Mouse (Mus musculus): Measurements from ENCODE around the gene Adra2b.
A peak's percentile ranks its signal among the peaks of the same experiment; 100 is the strongest.

The Adra2b gene

GRCm38 (mm10) chr2:127338833-127339232 lies 24.2 kb upstream of the Adra2b start:
- DNase-seq (ENCODE audit: low spot score in 2 of 2): peak in 1 of 2 experiments; percentile 45

GRCm38 (mm10) chr2:127339262-127339661 lies 23.7 kb upstream of the Adra2b start:
- DNase-seq (ENCODE audit: low spot score in 2 of 2): no peak

DNA sequence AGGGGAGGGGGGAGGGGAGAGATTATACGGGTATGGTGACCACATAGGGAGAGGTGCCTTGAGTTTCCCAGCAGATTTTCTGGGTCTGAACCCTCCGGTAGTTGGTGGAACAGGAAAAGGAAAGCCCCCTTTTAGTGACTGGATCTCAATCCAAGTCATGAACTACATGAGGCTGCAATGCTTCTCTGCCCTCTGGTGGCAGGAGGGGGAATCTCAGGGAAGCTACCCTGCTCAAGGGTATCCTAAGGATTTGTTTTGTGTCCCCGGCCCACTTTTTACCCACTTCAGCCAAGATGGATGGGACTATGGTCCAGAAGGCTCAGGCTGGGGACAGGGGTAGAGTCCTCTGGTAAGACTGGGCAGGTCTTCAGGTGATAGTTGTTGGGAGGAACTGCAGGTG lies 21.8 kb upstream of the Adra2b start:
- peak; percentile 71 to 86 for DNase-seq (ENCODE audit: low spot score in 2 of 2)

DNA sequence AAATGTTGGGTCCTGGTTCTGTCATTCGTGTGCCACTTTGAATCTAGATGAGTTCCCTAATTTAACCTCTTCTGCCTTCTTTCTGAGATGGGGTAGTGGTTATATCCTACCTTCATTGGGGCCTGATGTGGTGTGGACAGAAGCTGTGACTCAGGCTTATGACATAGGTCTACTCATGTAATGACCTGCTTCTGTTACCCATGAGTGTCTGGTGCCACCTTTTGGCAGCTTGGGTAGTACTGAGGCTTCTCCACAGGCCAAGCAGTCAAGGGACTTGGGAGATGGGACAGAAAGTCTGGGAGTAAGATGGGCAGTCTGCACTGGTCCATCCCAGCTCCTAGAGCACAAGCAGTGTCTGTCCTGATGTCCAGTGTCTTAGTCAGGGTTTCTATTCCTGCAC lies 16.7 kb upstream of the Adra2b start:
- DNase-seq (ENCODE audit: low spot score in 2 of 2): no peak

- no peak for DNase-seq (ENCODE audit: low spot score in 2 of 2)
These were observed 15.6 kb upstream of the Adra2b start for GRCm38 (mm10) chr2:127347147-127347985.

DNA sequence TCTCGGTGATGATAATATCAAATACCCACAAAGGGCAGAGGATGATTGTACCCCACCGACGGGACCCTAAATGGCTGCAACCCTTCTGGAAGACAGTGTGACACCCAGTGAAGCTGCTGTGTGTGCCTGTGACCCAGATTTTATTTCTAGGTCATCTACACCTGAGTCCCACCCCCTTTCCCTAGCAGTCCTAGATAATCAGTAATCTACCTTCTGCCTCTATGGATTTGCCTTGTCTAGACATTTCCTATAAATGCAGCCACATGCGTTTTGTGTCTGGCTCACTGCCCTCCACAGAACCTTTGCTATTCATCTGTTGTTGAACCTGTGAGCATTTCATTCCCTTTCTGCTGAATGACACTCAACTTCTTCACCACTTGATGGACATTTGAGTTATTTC lies 9.1 kb upstream of the Adra2b start:
- no peak for DNase-seq (ENCODE audit: low spot score in 2 of 2)

DNA sequence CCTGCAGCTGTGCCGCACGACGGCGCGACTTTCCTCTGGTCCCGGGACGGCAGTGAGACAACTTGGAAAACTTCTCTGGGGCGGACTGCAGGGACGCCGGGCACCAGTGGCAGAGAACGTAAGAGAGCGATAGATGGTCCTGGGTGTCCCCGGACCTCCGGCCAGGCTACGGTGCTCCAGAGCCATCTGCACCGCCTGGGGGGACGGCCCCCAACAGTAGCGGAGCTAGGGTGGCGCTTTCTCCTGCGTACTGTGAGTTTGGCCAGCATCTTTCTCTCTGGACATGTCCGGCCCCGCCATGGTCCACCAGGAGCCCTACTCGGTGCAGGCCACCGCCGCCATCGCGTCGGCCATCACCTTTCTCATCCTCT lies 259 bp downstream of the Adra2b start:
- DNase-seq (ENCODE audit: low spot score in 2 of 2): no peak

GRCm38 (mm10) chr2:127363696-127364095 lies 688 bp downstream of the Adra2b start:
- no peak for DNase-seq (ENCODE audit: low spot score in 2 of 2)

DNA sequence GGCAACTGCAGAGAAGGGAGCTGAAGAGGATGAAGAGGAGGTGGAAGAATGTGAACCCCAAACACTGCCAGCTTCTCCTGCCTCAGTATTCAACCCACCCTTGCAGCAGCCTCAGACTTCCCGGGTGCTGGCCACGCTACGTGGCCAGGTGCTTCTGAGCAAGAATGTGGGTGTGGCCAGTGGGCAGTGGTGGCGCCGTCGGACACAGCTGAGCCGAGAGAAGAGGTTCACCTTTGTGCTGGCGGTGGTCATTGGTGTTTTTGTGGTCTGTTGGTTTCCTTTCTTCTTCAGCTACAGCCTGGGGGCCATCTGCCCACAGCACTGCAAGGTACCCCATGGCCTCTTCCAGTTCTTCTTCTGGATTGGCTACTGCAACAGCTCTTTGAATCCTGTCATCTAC lies 1.4 kb downstream of the Adra2b start:
- DNase-seq (ENCODE audit: low spot score in 2 of 2): no peak

GRCm38 (mm10) chr2:127367126-127367820 lies 4.3 kb downstream of the Adra2b start:
- DNase-seq (ENCODE audit: low spot score in 2 of 2): no peak

- no peak for DNase-seq (ENCODE audit: low spot score in 2 of 2)
These were observed 6.8 kb downstream of the Adra2b start for GRCm38 (mm10) chr2:127369703-127370376.

DNA sequence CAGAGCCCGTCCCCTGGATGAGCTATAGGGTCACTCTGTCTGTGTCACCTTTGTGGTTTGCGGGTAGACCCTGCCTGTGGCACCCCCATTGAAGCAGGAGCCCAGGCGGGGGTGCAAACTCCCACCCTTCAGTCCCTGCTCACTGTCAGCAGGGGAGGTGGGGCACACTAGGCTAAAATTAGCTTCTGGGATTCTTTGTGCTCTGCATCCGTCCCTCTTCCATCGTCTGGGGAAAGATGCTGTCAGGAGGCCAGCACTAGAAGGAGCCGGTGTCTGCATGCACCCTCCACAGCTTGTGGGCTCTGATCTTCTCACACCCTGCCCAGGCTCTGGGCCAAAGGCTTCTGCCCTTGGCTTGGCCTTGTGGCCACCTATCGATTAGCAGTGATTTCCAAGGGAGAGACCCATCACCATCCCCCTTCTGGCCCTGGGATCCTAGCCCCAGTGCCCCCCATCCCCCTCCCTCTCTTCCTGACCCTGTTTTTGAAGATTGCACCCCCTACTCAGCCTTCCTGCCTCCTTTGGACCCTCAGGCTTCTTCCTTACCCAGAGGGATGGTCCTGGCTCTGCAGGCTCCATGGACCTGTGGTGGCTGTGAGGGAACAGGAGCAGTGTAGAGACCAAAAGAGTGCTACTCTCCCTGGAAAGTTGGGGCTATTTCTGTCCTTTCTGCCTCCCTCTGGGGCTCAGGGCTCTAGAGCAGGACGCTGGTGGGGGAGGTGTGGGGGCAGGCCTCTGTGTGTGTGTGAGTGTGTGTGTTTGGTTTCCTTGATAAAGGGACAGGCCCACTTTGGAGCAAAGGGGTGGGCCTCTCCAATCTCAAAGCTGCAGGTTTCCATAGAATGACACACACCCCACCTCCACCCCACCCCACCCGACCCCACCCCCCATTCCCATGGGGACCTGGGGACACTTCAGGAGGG lies 7.8 kb downstream of the Adra2b start:
- no peak for DNase-seq (ENCODE audit: low spot score in 2 of 2)

- DNase-seq (ENCODE audit: low spot score in 2 of 2): no peak
These were observed 8.5 kb downstream of the Adra2b start for GRCm38 (mm10) chr2:127371484-127371861.

DNA sequence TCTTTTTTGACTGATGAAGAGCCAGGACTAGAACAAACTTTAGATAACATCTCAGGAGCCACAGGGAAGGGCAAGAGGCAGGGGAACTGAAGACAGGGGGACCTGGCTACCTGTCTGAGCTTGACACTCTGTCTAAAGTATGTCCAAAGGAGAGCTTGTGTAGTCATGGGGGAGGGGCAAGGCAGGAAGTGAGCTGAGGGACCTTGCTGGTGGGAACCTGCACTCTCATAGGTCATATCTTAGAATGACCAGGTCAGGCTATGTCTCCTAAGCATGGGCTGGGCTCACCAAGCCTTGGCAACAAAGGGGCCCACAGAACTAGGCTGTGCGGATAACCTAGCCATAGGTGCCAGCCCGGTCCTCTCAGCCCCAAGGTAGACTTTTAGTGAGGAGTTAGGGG lies 9.1 kb downstream of the Adra2b start:
- no peak for DNase-seq (ENCODE audit: low spot score in 2 of 2)

- DNase-seq (ENCODE audit: low spot score in 2 of 2): no peak
These were observed 11.1 kb downstream of the Adra2b start for GRCm38 (mm10) chr2:127374131-127374530.

- DNase-seq (ENCODE audit: low spot score in 2 of 2): no peak
These were observed 12.1 kb downstream of the Adra2b start for GRCm38 (mm10) chr2:127375087-127375486.

DNA sequence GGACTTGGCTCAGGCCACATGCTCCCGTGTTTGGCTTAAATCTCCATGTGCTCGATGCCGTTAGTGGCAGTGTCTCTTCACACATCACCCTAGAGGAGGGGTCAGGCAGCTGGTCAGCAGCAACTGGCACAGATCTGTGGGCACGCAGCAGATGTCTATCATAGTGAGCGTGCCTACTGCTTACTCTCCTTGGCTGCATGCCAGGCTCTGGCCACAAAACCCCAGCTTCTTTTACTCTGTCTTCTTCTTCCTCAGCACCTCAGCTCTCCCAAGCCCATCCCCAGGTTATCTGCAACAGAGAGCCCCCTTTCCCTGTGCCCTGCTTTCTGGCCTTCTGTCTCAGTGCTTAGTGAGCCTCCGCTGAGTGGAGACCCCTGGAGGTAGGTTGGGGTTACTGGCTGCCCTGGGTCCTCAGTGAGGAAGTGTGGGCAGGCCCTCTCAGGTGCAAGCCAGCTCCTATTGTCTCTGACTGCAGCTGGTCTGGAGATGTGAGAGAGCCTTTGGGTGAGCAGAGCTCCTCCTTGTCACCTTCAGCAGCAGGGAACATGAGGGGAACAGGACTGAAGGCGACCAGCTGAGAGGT lies 12.8 kb downstream of the Adra2b start:
- peak; percentile 11 to 46 for DNase-seq (ENCODE audit: low spot score in 2 of 2)

- no peak for DNase-seq (ENCODE audit: low spot score in 2 of 2)
These were observed 13.5 kb downstream of the Adra2b start for GRCm38 (mm10) chr2:127376423-127377051.

- no peak for DNase-seq (ENCODE audit: low spot score in 2 of 2)
These were observed 15.1 kb downstream of the Adra2b start for GRCm38 (mm10) chr2:127377942-127378610.

DNA sequence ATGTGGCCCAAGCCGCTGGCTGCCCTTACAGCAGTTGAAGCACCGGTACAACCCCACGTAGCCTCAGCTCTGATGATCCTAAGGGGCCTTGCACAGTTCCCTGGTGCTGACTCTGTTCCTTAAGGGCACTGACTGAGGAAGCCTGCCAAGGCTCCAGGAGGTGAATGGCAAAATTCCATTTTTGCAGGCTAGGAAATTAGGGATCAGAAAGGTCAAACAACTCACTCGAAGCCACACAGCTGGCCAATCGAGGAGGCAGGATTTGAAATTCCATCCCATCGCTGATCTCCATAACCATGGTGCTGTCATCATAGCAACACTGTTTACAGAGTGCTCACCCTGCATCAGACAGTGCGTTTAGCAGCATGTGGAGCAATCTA lies 15.6 kb downstream of the Adra2b start:
- no peak for DNase-seq (ENCODE audit: low spot score in 2 of 2)

Measured in thymus, postnatal 10 days (tissue).